Mouse (Mus musculus) brain, embryonic 14.5 days (tissue): ENCODE results near the gene Zfp111.

ENCODE experiments used
- CTCF ChIP-seq: fragments of 200-500 bp; IDR thresholded peaks from 2 replicates; pipeline ENCODE4 v1.5.1; 2012; ENCODE audit warnings: inconsistent platforms, mild to moderate bottlenecking, moderate library complexity, borderline replicate concordance; ENCODE audit not compliant: insufficient read depth, insufficient read length; ENCODE audit errors: extremely low read depth
- POLR2A ChIP-seq: fragments of 200-500 bp; IDR thresholded peaks from 2 replicates; pipeline ENCODE4 v1.6.1; 2012; ENCODE audit warnings: mild to moderate bottlenecking, inconsistent platforms, borderline replicate concordance; ENCODE audit not compliant: poor library complexity, insufficient read depth, insufficient read length, severe bottlenecking; ENCODE audit errors: extremely low read depth

DNA sequence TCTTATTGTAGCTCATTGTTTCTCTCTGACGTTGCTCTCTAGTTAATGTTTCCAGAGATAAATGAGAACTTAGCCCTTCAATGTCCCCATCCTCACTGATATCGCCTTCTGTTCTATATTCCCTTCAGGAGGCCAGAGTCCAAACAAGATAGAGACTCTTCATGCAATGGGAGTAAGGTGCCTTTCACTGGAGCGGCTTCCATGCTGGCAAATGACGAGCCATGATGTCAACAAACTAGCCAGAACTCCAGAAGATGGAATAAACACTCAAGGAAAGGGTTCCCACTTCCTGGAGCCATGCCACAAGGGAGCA is 48.7 kb upstream of the Zfp111 start:
- no peak for TF ChIP-seq POLR2A
- TF ChIP-seq CTCF, result no peak
